Mouse (Mus musculus) kidney, adult 18-20 months (tissue): Measurements from ENCODE around the gene D930048N14Rik.
A peak's percentile ranks its signal among the peaks of the same experiment; 100 is the strongest.
"Not testable (repeated sequence)": the region's sequence is repeated elsewhere in the genome, so short reads cannot be mapped to it uniquely, and the experiment has no call there.

ENCODE experiments used
- DNase-seq: peaks from one replicate; pipeline ENCODE4 v3.0.0; 2021

D930048N14Rik gene

DNA sequence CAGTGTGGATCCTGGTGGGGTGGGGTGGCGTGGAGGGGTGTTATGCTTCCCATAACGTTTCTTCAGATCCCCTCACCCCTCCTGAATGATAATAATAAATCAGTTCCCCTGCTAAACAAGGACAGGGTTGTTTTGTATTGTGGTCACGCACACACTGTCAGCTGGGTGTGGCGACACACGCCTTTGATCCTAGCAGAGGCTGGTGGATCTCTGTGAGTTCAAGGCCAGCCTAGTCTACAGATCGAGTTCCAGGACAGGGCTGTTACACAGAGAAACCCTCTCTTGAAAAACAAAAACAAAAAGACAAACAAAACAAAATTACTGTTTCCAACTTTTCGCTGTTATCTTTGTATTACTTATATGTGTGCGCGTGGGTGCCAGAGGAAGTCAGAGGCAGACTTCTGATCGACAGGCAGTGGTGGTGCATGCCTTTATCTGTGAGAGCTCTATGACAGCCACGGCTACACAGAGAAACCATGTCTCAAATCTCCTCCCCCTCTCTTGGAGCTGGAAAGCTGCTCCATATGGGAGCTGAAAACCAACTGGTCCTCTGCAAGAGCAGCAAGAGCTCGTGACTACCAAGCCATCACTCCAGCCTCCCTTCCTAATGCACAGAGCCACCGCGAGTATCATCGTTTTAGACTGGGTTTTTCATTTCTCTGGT is 21.0 kb upstream of the D930048N14Rik start:
- no peak for DNase-seq

DNA sequence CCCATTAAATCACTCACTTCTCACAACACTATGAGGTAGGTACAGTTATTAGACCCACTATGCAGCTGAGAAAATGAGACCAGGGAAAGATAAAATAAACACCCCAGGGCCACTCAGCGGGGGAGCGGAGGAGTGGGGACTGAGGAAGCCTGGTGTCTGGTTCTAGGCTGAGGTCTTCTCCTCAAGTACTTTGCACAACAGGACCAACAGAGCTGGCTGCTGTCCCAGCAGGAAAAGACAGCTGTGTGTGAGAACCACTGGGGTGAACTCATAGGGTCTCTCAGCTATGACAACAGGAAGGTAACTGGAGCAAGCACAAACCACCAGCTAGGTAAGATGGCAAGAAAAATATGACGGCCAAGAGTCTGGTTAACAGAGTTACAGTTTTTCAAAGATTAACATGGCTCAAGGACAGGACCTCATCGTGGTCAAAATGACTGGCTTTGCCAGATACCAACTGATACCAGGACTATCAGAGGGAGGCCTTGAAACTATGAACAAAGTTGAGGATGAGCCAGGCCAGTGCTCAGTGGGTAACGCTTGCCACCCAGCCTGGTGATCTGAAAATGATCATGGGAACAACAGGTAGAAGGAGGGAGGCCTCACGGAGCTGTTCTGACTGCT is 18.5 kb upstream of the D930048N14Rik start:
- DNase-seq: no peak

DNA sequence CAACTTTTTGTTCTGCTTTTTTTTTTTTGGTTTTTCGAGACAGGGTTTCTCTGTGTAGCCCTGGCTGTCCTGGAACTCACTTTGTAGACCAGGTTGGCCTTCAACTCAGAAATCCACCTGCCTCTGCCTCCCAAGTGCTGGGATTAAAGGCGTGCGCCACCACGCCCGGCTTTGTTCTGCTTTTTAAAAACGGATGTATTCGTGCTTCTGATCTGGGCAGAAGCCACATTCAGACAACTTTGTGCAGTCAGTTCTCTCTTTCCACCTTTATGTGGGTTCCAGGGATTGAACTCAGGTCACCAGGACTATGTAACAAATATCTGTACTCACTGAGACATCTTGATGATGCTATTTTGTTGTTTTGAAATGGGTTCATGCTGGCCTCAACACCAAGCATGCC is 17.6 kb upstream of the D930048N14Rik start:
- DNase-seq: not testable (repeated sequence)

DNA sequence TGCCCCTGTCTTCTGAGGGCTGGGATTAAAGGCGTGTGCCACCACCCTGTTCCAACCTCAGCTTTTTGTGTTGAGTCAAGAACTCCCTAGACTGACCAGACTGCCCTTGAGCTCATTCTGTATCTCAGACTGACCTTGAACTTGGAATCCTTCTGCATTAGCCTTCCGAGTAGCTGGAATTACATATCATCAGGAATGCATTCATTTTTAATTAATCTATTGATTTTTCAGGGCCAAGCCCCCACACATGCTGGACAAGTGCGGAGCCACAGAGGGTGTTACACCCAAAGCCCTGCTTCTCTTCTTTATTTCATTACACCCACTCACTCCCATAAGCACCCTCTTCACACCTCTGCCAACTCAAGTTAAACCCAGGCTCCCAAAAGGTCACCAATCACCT is 17.0 kb upstream of the D930048N14Rik start:
- no peak for DNase-seq

DNA sequence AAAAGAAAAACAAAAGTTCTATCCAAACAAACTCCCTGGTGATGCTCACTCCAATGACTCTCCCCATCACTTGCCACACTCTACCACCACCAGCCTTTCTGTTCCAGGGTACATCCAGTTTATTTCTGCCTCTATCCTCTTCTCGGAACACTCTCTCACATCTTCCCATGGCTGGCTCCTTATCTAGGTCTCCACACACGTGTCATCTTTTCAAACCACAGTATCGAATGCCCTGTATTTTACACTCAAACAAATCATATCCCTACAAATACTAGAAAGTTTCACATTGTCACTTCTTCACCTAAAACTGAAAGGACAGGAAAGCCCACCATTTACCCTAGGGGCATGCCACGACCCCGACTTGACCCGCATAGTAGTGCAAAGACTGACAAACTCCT is 15.6 kb upstream of the D930048N14Rik start:
- DNase-seq: no peak

DNA sequence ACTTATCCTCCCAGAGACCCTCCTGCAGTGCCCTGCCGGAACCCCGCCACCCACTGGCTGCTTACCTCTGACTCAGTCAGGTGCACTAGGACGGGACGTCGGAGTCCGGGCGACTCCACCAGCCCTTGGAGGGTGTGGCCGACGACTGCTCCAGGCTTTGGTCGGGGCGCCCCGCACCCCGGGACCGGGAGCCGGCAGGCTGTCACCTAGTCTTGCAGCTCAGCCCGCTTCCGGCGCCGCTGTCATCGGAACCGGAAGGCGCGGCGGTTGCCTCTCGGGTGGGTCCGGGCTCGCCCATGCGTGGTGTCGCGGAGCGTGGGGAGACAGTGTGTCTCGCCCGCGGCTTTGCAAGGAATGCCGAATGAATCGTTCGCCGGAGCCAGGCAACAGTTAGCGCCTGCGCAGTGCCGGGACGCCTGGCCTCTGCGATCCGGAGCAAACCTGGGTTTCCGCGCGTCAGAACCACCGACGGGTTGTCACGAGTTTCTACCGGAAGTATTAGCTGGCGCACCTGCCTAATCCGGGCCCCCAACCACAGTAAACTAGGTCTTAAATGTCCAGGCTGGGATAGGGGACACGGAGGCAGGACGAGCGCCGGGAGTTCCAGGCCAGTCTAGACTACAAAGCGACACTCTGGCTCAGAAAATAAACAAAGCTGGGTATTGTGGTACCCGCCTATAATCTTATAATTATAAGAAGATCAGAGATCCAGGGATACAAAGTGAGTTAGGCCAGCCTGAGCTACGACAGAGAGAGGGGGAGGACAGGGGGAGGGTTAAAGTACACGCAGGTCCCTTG is 15.0 kb upstream of the D930048N14Rik start, which contains the start of gene Rmnd5b:
Rmnd5b (minus strand) TSS at position 372 of the 798 bp plus-strand sequence.
- peak; percentile 91 for DNase-seq

DNA sequence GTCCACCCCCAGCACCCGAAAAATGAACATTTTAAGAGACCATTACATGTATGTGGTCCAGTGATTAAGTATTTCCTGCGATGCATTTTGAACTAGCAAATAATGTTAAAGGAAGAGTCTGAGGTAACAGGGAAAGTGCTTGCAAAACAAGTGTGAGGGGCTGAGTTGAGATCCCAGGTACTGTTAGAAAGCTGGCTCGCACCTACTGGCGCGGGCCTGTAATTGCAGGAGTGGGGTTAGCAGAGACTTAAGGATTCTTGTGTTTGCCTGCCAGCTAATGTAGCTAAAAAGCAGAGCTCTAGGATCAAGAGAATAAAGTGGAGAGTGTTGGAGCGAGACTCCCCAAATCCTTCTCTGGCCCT is 14.4 kb upstream of the D930048N14Rik start:
- peak; percentile 61 for DNase-seq

DNA sequence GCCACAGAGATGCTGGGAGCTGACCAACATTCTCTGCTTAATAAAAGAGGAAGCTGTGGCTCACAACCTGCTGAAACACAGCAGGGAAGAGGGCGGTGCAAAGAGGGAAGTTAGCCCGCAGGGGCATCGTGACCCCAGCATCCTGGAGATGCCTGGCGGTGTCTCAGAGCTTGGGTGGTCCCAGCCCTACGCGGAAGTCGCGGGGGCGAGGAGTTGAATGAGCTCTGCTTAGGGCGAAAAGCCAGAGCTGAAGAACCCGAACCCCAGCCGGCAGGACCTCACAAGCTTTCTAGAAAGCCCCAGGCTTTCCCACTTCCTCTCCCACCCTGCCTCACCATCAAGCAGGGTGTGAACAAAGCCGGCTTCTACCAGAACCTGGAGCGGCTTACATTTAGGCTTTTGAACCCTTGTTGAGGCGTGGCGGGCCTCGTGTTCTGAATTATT is 12.8 kb upstream of the D930048N14Rik start:
- no peak for DNase-seq

DNA sequence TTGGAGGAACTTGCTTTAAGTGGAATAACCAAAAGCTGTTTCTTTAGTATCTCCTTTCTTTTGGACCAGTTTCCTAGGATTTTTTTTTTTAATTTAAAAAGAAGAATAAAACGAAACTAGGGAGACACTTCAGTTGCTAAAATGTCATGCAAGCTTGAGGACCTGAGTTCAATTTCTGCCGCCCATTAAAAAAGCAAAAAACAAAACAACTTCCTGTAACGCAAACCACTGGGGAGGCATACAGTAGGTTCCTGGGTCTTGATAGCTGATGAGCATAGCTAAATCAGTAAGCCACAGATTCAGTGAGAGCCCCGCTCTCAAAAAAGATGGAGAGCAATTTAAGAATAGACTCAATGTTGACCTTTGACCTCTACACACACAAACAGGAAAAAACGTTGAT is 12.3 kb upstream of the D930048N14Rik start:
- DNase-seq: no peak

DNA sequence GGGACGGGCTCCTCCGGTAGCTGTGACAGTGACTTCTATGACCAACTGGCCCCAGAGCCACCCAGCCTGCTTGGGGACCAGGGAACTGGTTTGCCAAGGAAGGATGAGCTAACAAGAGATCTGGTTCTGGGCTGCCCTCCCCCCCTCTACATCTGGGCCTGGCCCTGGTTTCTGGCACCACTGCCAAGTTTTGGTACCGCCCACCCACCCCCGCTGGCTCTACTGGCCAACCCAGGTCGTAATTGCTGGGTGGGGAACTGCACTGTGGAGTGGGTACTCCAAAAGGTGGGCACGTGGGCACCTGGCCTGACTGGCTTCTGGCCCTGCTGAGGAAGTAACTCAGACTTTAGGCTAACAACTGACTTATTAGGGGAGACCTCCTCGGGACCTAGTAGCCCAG is 10.0 kb upstream of the D930048N14Rik start:
- DNase-seq: no peak

DNA sequence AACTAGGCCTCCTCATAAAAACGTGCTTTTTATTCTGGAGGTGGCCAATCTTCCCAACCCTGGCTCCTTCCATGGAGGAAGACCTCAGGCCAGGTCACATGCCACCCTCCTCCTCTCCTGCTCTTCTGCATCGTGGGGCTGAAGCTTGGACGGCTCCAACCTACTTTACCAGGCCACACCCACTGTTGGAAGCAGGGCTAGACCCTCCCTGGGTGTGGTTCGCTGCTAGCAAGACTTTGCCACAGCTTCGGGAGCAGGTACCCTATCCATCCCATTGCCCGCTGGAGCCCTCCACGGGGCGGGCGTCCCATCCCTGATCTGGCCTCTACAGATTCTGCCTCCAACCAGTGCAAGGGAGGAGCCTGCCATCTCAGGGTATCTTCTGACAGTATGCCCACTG is 7.6 kb upstream of the D930048N14Rik start:
- DNase-seq: no peak

DNA sequence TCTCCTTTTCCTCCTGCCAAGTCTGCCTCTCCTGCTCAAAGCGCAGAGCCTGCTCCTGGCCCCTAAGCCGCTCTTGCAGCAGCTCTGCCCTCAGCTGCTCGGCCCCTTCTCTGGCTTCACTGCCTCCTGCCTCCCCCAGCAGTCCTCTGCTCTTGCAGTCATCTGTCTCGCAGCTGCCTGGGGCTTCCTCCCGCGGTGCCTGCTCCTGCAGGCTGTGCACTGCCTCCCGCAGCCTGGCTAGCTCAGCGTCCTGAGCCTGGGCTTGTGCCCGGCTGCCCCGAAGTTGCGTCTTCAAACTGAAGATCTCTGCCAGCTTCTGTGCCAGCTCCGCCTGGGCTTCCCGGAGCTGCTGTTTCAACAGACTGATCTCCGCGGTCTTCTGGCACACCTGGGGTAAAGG is 7.0 kb upstream of the D930048N14Rik start:
- DNase-seq: peak; percentile 32

DNA sequence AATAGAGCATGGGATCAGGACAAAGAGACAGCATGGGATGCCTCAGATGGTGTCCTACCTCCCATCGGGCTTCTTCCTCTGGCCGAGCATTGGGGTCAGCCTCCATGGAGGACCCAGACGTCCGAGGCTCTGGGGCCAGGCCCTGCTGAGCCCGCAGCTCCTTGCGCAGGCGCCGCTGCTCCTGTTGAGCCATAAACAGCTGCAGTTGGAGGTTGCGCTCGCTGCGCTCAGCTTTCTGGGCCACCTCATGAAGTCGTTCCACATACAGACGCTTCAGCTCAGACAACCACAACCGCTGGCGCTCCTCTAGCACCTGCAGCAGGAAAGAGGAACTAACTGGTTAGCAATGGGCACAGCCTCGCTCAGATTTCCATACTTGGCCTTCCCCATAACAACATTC is 6.5 kb upstream of the D930048N14Rik start:
- no peak for DNase-seq

DNA sequence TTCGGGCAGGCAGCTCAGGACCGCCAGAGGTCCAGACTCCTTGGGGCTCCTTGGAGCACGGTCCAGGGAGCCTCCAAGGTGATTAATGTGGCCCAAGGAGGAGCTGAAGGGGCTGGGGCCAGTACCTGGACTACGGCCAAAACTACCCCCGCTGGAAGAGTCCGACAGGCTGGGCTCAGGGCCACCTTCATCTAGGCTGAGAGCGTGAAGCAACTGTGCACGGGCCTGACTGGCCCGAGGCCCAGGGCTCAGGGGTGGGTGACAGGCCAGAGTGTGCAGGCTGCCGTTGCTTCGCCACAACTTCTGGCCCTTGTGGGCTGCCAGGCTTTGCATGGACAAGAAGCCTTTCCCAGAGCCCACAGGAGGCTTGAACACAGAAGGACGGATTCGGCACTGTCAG is 5.5 kb upstream of the D930048N14Rik start:
- no peak for DNase-seq

DNA sequence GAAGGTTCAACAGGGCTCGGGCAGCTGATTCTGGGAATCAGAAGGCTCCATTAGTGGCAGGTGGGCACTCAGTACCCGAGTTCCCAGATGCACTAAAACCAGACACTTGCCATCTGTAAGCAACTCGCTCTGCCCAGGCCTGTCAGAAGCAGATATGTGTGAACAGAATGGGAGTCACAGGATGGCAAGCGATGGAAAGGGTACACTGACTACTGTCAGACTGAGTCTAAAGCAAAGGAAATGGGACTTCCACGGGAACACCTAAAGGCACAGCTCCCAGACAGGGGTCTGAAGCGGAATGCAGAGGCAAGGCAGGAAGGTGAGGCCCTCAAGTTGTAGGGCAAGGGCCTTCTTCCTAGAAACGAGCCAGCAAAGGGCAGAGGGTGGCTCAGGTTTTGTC is 4.5 kb upstream of the D930048N14Rik start:
- DNase-seq: no peak

DNA sequence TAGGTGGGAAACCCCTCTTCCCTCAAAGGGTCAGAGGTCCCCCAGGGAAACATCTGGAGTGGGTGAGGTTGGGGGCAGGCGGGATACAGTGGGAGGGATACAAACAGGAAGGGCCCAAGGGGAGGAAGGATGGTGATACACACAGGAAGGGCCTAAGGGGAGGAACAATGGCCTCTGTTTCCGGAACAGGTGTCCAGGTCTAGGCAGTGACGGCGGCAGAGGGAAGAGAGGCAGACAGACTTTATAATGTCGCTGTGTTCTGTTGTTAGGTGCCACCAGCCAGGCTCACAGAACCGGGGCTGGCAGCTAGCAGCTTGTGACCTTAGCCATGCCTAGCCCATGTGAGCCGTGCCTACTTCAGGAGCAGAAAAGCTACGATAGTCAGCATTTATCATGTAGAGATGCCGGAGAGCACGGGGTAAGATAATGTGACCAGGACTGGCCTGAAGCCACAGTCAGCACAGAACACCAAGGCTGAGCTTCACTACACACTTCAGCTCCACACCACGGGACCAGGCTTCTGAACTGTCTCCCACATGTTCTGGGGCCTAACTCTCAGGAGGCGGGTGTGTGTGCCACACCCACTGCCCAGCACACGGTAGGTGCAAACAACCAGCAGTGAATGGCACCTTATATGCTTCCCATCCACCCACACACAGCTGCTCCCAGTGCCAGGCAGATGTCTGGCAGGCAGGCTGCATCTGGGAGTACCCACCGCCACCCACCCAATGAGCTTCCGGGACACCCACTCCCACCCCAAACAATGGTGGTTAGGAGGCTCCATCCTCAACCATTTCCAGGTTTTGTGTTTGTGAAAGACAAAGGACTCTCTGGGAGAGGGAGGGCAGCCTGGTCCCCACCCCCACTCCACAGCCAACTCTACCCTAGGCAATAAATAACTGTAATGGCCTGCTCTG is 3.7 kb upstream of the D930048N14Rik start:
- peak; percentile 52 for DNase-seq

DNA sequence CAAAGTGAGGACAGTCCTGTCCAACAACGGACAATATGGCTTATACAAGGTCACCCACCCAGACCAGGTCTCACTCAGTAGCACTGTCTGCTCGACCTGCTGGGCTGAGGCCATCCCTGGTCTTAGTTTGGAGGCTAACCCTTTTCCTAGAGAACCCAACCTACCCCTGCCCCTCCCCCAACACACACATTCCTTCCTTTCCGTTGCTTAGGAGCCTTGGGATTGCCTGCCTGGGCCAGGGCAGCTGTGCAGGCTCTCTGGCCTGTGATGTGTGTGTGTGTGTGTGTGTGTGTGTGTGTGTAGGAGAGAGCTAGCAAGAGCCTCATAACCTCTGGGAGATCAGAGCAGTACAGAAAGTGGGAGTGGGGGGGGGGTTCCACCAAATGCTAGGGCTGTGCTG is 2.2 kb upstream of the D930048N14Rik start:
- DNase-seq: no peak

DNA sequence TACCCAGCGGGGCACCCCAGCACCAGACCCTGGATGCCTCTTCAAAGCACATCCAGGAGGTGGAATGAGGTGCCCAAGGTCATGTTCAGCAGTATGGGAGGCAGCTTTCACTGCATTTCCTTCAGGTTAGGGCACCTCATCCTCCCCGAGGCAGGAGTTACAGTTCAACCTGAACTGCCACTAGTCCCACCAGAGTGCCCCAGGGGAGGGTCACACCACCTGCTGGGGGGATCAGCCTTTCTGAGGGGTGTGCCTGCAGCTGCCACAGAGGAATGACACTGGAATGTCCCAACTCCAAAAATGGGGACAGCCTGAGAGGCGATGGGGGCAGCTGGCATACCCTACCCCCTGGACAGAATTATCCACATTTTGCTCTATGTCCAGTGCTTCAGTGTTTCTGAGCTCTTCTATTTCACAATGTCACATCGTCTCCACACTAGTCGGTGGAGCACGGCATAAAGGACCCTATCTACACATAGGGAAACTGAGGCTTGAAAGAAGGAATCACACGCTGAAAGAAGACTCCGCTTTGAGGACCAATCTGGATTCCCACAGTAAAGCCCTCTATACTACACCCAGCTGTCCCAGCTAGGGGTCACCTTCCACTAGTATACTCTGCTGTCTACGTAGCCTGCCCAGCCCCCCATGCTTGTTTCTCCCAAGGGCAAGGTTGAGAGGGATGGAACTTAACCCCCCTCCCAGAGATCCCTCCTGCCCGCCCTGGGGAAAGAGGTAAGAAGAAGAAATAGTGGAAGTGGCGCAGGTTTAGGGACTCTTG is 1.5 kb upstream of the D930048N14Rik start:
- DNase-seq: no peak

DNA sequence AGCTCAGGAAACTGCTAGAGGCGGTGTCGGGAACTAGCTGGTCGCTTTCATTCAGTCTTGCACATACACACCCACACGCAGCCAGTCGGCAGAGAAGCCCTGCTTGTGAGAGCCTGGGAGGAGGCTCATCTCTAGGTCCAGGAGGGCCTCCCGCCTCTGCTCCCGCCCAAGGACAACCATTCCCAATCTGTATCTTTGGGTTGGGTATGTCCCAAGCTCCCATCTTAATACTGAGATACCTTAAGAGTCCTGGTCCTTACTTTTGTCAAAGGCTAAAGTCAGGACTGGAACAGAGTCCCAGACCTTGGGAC is 910 bp upstream of the D930048N14Rik start:
- DNase-seq: peak; percentile 24

DNA sequence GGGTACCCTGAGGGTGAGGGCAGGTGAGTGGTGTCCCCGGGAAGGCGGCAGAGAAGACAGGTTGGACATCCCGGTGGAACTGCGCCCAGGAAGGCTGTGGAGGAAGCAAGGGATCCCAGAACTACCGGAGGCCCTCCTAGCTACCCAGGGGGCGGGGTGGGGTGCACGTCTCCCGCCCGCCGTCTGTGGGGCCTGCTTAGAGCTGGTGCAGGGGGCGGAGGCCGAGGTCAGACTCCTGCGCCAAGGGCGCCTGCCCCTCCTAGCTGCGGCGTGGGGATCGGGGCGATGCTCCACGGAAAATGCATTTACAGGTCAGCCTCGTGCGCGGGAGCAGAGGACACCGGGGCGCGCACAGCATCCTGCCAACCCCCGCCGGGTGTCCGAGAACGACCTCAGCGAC is 493 bp upstream of the D930048N14Rik start:
- no peak for DNase-seq

DNA sequence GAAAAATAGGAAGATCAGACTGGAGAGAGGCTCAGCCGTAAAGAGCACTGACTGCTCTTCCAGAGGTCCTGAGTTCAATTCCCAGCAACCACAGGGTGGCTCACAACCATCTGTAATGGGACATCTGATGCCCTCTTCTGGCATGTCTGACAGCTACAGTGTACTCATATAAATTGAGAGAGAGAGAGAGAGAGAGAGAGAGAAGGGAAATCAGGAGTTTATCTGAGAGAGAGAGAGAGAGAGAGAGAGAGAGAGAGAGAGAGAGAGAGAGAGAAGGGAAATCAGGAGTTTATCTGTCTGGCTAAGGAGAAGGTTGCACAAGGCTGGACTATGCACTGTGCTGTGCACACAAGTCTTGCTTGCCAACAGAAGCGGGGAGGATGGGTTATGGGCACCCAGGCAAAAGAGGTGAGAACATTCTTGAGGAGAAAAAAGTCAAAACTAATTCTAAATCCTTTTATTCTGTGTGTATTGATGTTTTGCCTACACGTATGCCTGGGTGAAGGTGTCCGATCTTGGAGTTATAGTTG is 2.2 kb downstream of the D930048N14Rik start:
- DNase-seq: no peak

DNA sequence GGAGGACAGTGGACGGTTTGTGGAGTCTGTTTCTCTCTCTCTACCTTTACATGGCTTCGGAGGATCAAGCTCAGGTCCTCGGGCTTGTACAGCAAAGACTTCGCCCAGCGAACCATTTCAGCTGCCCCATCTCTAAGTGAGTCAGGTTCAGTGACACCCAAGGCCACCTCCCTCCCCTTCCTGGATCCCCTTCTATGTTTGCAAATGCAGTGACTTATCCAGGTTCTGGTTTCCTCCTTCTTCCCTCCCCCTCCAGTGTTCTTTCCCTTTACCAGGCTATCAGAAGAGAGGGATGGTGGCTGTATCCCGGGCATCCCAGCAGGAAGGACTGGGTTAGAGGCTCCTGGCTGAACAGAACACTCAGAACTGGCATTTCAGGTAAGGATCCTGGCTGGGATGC is 3.0 kb downstream of the D930048N14Rik start:
- DNase-seq: no peak
